Mouse (Mus musculus): ENCODE measurements around the gene Spire2.

DNA sequence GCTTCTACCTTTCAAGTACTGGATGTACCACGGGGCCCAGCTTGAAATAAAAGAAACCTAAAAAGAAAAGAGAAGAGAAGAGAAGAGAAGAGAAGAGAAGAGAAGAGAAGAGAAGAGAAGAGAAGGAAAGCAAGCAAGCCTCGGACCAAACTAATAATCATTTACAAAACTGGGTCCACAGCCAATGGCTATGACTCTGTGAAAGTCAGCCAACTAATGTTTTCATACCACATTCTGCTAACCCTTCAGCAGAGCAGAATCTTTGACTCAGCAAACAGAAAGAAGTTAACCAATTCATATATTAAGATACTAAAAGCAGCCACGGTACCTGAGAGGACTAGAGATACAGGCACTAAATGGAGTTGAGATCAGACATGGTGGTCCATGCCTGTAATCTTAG is 40.2 kb upstream of the Spire2 start:
- no peak for TF ChIP-seq CTCF (conservative IDR thresholded peaks at IDR 0.05; ENCODE audit: low read length)
- TF ChIP-seq NANOG (IDR thresholded peaks at IDR 0.05; ENCODE audit: borderline replicate concordance, low read length): no peak

Data from E14TG2a.4 (cell line).